Mouse (Mus musculus): ENCODE measurements around the gene Heatr4. TPM values are rescaled to one million over a fixed set of nuclear protein-coding genes. Genes with fewer than 3 reads are reported as not detected.
A peak's percentile ranks its signal among the peaks of the same experiment; 100 is the strongest.

Gene Heatr4
- polyA plus RNA-seq, 1 experiment from 2014 or later: not detected

DNA sequence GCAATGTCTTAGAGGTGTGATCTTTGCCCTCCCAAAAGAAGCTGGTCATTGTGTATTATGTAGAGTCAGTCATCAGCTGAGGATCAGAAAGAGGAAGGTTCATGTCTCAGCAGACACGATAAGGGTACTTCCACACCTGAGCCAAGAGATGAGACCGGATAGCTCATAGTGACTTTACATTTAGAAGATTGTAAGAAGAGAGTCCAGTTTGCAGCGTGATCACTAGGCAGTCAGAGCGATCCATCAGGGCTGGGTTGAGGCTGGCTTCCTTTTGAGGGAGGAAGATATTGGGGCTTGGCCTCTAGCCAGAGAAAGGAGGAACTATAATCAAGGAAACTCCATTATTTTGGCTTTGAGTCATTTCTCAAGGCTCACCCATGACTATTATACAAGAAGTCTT is 56.9 kb downstream of the Heatr4 start:
- Histone ChIP-seq H3K4me1 (replicated peaks; ENCODE audit: control insufficient read depth, insufficient read depth, low read length) (0 out of 2 replicates have a peak, but pooled peaks cover 2% of the 10 kb centered on the region), H3K4me2 (ENCODE audit: low read length) (no peak overlapping the region), H3K9ac (replicated peaks; ENCODE audit: low read depth, low read length) (no peak overlapping the region), H3K9me3 (ENCODE audit: control insufficient read depth, low read length) (no peaks in the 10 kb centered on the region), H3K27ac (ENCODE audit: low read length) (no peak overlapping the region), H3K36me3 (ENCODE audit: control insufficient read depth, insufficient read depth) (no peaks in the 10 kb centered on the region), H3K27me3 (replicated peaks; ENCODE audit: control insufficient read depth, insufficient read depth, low read length) (no peaks in the 10 kb centered on the region), H3K4me3 (replicated peaks; ENCODE audit: low read length) (no peak overlapping the region)
- ATAC-seq: no peak
- 86% methylated on average over 4 of the region's 4 CpGs for whole genome bisulfite sequencing

DNA sequence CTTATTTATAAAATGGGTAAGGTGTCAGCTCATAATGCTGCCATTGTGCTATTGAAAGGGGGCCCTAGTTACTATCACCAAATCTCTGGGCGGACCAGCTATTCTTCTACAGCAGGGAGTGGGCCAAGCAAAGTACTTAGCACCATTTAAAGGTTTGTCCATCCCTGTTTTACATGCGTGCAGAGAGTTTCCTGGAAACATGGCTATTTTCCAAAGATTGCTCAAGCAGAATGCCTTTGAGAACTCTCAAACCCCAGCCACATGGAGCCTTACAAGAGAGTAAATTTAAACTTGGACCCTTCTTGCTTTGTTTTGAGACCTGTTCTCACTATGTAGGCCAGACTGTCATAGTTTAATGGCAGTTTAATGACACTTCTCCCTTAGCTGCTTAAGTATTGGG is 58.6 kb downstream of the Heatr4 start:
- H3K27ac ChIP-seq (ENCODE audit: low read length): no peak overlapping the region
- no peak overlapping the region for H3K9ac ChIP-seq (replicated peaks; ENCODE audit: low read depth, low read length)
- H3K4me1 ChIP-seq (replicated peaks; ENCODE audit: control insufficient read depth, insufficient read depth, low read length): 0 out of 2 replicates have a peak, but pooled peaks cover 2% of the 10 kb centered on the region
- ATAC-seq: no peak
- WGBS: 52% methylated on average over 2 of the region's 2 CpGs
- no peaks in the 10 kb centered on the region for H3K36me3 ChIP-seq (ENCODE audit: control insufficient read depth, insufficient read depth)
- no peak overlapping the region for H3K4me2 ChIP-seq (ENCODE audit: low read length)
- no peaks in the 10 kb centered on the region for H3K9me3 ChIP-seq (ENCODE audit: control insufficient read depth, low read length)
- H3K4me3 ChIP-seq (replicated peaks; ENCODE audit: low read length): no peak overlapping the region
- H3K27me3 ChIP-seq (replicated peaks; ENCODE audit: control insufficient read depth, insufficient read depth, low read length): no peaks in the 10 kb centered on the region

DNA sequence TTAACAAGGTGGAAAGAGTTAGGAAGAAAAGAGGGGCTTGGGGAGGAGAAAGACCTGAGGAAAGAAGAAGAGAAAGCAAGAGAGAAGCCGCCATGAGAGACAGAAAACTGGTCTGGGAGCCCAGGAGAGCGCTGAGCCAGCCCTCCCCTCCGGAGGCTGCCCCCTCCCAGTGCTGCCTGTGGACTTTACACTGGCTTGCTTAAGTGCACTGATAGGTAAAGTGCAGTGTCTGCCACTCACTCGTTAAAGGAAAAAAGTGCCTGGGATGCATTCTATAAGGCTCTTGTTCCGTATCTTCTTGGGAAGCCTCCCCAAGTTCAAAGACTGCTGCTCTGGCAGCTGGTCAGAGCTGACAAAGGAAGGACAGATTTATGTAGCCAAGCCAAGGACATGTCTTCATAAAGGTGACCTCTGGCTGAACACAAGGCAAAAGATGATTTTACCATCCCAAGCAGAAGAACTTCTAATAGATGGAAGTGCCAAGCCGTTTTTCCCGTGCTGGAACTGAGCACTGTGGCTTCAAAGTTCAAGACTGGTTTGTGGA is 59.4 kb downstream of the Heatr4 start:
- no peak for ATAC-seq
- Histone ChIP-seq H3K4me3 (replicated peaks; ENCODE audit: low read length) (no peak overlapping the region), H3K4me1 (replicated peaks; ENCODE audit: control insufficient read depth, insufficient read depth, low read length) (peaks cover 10% of the 10 kb centered on the region), H3K36me3 (ENCODE audit: control insufficient read depth, insufficient read depth) (no peaks in the 10 kb centered on the region), H3K4me2 (ENCODE audit: low read length) (no peak overlapping the region), H3K27ac (ENCODE audit: low read length) (no peak overlapping the region), H3K9me3 (ENCODE audit: control insufficient read depth, low read length) (no peaks in the 10 kb centered on the region), H3K27me3 (replicated peaks; ENCODE audit: control insufficient read depth, insufficient read depth, low read length) (no peaks in the 10 kb centered on the region), H3K9ac (replicated peaks; ENCODE audit: low read depth, low read length) (no peak overlapping the region)
- 59% methylated on average over 7 of the region's 7 CpGs for WGBS

DNA sequence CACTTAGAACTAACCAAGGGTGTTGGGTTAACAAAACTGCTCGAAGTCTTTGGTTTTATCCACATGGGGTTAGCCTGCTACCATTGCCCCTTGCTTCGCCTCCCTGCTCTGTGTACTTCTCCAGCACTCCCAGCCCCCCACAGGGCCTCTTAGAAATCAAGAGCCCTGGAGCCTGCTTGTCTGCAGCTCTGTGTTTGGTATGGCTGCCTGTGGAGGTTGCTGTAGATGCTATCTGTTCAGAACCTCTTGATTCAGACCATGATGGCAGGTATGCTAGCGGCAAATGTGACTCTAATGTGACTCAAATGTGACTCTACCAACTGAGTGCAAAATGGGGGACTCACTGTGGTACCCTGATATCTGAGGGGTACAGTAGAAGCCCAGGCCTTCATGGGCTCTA is 60.3 kb downstream of the Heatr4 start:
- H3K4me2 ChIP-seq (ENCODE audit: low read length): no peak overlapping the region
- no peak overlapping the region for H3K9ac ChIP-seq (replicated peaks; ENCODE audit: low read depth, low read length)
- H3K4me3 ChIP-seq (replicated peaks; ENCODE audit: low read length): no peak overlapping the region
- no peak for ATAC-seq
- H3K27ac ChIP-seq (ENCODE audit: low read length): no peak overlapping the region
- H3K9me3 ChIP-seq (ENCODE audit: control insufficient read depth, low read length): no peaks in the 10 kb centered on the region
- 56% methylated on average over 3 of the region's 3 CpGs for WGBS
- H3K36me3 ChIP-seq (ENCODE audit: control insufficient read depth, insufficient read depth): no peaks in the 10 kb centered on the region
- H3K27me3 ChIP-seq (replicated peaks; ENCODE audit: control insufficient read depth, insufficient read depth, low read length): no peaks in the 10 kb centered on the region
- H3K4me1 ChIP-seq (replicated peaks; ENCODE audit: control insufficient read depth, insufficient read depth, low read length): peaks cover 14% of the 10 kb centered on the region

DNA sequence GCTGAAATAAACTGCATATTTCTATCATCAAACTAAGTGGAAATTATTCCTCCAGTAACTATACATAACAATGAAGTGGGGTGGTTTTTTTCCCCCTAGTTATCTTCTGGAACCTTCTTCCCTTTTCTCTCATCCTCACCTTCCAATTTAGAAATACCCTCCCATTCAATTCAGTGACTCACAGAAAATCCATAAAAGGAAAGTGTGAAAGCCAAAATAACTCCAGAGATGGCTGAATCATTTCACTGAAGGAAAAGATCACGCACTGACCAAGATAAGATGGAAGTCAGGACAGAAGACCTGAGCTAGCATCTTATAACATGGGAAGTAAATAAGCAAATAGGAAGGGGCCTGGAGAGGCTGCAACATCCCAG is 61.2 kb downstream of the Heatr4 start:
- no peak overlapping the region for H3K4me2 ChIP-seq (ENCODE audit: low read length)
- ATAC-seq: no peak
- H3K36me3 ChIP-seq (ENCODE audit: control insufficient read depth, insufficient read depth): no peaks in the 10 kb centered on the region
- H3K4me3 ChIP-seq (replicated peaks; ENCODE audit: low read length): no peak overlapping the region
- H3K9ac ChIP-seq (replicated peaks; ENCODE audit: low read depth, low read length): no peak overlapping the region
- no peaks in the 10 kb centered on the region for H3K27me3 ChIP-seq (replicated peaks; ENCODE audit: control insufficient read depth, insufficient read depth, low read length)
- peaks cover 14% of the 10 kb centered on the region for H3K4me1 ChIP-seq (replicated peaks; ENCODE audit: control insufficient read depth, insufficient read depth, low read length)
- H3K9me3 ChIP-seq (ENCODE audit: control insufficient read depth, low read length): no peaks in the 10 kb centered on the region
- no peak overlapping the region for H3K27ac ChIP-seq (ENCODE audit: low read length)
- 78% methylated on average over 1 of the region's 1 CpGs for WGBS

DNA sequence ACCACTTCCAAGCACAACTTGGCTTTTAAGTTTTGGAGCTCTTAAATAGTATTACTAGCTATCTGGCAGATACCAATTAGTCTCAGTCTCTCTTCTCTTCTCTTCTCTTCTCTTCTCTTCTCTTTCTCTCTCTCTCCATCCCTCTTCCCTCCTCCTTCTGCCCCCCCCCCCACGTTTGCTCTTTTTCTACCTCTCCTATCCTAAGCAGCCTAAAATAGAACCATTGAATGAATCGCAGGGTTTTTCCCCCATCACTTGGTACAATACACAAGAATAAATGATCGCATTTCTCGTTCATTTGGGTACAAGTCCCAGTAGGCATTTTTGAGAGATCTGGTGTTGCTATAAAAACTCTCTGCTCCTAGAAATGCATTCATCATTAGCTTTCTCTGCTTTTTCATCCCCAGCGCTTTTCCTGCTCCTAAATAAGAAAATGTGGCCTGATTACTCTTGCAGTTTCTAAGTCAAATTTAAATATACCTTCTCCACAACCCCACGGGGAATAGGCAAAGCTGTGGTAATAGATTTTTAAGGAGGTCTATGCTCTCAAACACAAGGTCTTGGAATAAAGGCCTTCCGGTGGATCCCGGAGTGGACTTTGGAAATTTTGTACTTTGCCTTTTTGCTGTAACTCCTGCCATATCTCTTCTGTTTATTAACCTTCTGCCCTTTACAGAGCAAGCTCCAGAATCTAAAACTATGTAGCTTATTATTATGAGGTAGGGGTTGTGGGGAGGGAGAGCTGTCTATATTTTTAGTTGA is 61.7 kb downstream of the Heatr4 start:
- Histone ChIP-seq H3K27ac (ENCODE audit: low read length) (no peak overlapping the region), H3K4me1 (replicated peaks; ENCODE audit: control insufficient read depth, insufficient read depth, low read length) (peaks cover 14% of the 10 kb centered on the region), H3K4me2 (ENCODE audit: low read length) (peak overlapping the region; percentile 50), H3K4me3 (replicated peaks; ENCODE audit: low read length) (peak overlapping the region; percentile 84), H3K9me3 (ENCODE audit: control insufficient read depth, low read length) (no peaks in the 10 kb centered on the region), H3K27me3 (replicated peaks; ENCODE audit: control insufficient read depth, insufficient read depth, low read length) (no peaks in the 10 kb centered on the region), H3K36me3 (ENCODE audit: control insufficient read depth, insufficient read depth) (no peaks in the 10 kb centered on the region), H3K9ac (replicated peaks; ENCODE audit: low read depth, low read length) (peak overlapping the region; percentile 59)
- ATAC-seq: no peak
- 33% methylated on average over 8 of the region's 8 CpGs for WGBS

DNA sequence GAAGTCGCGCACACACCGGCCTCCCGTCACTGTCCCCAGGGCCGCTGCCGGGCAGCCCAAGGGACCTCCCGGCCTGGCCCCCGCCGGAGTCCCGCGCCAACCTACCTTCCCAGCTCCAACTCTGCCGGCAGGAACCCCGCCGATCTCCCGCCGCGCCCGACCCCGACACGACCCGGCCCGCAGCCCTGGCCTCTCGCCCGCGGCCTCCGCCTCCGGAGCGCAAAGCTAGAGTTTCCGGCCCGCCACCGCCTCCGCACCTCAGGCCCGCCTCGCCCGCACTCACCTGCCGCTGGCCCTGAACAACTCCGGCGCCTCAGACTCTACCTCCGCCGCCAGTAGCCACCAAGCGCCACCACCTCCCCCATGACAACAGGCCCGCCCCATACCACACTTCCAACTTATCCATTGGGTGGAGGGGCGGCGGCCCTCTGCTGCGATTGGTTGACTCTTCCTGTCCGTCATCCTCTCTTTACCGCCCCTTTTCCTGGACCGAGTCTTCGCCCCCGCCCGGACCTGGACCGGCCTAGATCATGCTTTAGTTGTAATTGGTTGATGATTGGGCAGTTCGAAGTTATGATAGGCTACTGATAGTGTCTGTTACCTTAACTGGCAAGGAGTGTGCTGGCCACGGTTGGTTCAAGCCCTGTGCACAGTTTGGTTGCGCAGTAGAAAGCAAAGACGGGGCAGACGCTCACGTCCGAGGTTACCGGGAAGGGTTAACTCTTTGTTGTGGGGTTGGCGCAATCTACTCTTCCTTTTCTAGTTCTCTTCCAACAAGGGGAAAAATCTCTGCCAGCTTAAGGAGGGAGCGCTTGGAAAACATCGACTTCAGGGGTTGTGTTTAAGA is 62.9 kb downstream of the Heatr4 start, which contains the start of gene Numb:
Gene Numb, minus strand, starts transcription at position 400 of the 847 bp plus-strand sequence.
- Histone ChIP-seq H3K9ac (replicated peaks; ENCODE audit: low read depth, low read length) (peak within 1 kb of the TSS; percentile 86), H3K4me1 (replicated peaks; ENCODE audit: control insufficient read depth, insufficient read depth, low read length) (peaks cover 14% of the 10 kb centered on the region), H3K36me3 (ENCODE audit: control insufficient read depth, insufficient read depth) (no peaks in the 10 kb centered on the region), H3K27ac (ENCODE audit: low read length) (peak within 1 kb of the TSS; percentile 80), H3K27me3 (replicated peaks; ENCODE audit: control insufficient read depth, insufficient read depth, low read length) (no peaks in the 10 kb centered on the region), H3K9me3 (ENCODE audit: control insufficient read depth, low read length) (no peaks in the 10 kb centered on the region), H3K4me3 (replicated peaks; ENCODE audit: low read length) (peak within 1 kb of the TSS; percentile 84), H3K4me2 (ENCODE audit: low read length) (peak within 1 kb of the TSS; percentile 93)
- peak; percentile 99 for ATAC-seq
- WGBS: under 1% methylated on average over 63 of the region's 63 CpGs

DNA sequence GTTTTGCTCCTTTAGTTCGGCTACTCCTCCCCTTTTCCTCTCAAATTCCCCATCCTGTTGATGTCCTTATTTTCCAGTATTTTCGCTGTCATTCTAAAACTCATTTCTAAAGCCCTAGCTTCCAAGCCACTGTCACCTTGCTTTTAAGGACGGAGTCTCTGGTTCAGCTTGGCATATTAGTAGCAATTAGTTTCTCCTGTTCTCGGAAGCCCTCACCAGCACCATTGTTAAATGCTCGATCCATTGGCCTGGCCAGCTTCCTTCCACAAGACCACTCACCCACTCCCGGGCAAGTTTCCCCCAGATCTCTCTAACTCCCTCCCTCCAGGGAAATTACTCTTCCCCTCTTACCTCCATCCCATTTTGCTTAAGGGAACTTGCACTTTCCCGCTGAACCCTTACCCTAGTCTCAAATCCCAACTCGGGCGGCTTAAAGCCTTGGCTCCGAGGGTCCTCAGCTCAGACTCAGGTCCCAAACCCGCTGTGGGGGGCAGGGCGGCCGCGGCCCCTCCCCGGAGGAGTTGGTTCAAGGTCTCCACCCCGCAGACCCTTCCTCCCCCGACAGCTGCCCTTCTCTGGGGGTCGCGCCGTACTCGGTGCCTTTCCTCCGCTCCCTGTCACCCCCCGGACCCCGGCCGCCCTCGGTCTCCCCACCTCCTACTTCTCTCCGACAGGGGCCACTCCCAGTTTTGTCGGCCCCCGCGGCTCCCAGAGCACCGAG is 63.8 kb downstream of the Heatr4 start:
- under 1% methylated on average over 31 of the region's 31 CpGs for WGBS
- H3K4me1 ChIP-seq (replicated peaks; ENCODE audit: control insufficient read depth, insufficient read depth, low read length): peaks cover 14% of the 10 kb centered on the region
- no peaks in the 10 kb centered on the region for H3K9me3 ChIP-seq (ENCODE audit: control insufficient read depth, low read length)
- H3K27ac ChIP-seq (ENCODE audit: low read length): peak overlapping the region; percentile 80
- H3K4me2 ChIP-seq (ENCODE audit: low read length): peak overlapping the region; percentile 93
- H3K9ac ChIP-seq (replicated peaks; ENCODE audit: low read depth, low read length): peak overlapping the region; percentile 86
- peak overlapping the region; percentile 84 for H3K4me3 ChIP-seq (replicated peaks; ENCODE audit: low read length)
- H3K36me3 ChIP-seq (ENCODE audit: control insufficient read depth, insufficient read depth): no peaks in the 10 kb centered on the region
- ATAC-seq: no peak
- no peaks in the 10 kb centered on the region for H3K27me3 ChIP-seq (replicated peaks; ENCODE audit: control insufficient read depth, insufficient read depth, low read length)

DNA sequence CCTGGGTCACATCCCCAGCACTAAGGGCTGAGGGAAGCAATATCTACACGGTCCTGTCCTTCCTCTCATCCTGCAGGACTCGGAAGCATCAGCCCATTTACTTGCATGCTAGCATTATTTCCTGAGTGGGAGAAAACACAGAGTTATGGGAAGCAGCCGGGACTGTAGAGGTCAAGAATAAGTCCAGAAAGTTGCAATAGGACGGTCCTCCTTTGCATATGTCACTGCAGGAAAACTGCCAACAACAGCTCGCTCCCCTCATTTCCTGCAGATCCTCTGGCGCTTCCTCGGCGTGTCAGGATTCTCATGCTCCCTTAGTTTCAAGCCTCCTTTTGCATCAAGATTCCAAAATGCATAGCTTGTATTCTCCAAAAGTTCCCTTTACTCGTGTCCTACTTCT is 67.8 kb downstream of the Heatr4 start:
- H3K4me3 ChIP-seq (replicated peaks; ENCODE audit: low read length): no peak overlapping the region
- no peak overlapping the region for H3K9ac ChIP-seq (replicated peaks; ENCODE audit: low read depth, low read length)
- no peaks in the 10 kb centered on the region for H3K9me3 ChIP-seq (ENCODE audit: control insufficient read depth, low read length)
- H3K27ac ChIP-seq (ENCODE audit: low read length): no peak overlapping the region
- WGBS: 83% methylated on average over 9 of the region's 9 CpGs
- H3K27me3 ChIP-seq (replicated peaks; ENCODE audit: control insufficient read depth, insufficient read depth, low read length): no peaks in the 10 kb centered on the region
- no peaks in the 10 kb centered on the region for H3K36me3 ChIP-seq (ENCODE audit: control insufficient read depth, insufficient read depth)
- no peak for ATAC-seq
- no peak overlapping the region for H3K4me2 ChIP-seq (ENCODE audit: low read length)
- H3K4me1 ChIP-seq (replicated peaks; ENCODE audit: control insufficient read depth, insufficient read depth, low read length): peaks cover 11% of the 10 kb centered on the region
